Mouse (Mus musculus): ENCODE measurements around the gene Dusp11. TPM values are rescaled to one million over a fixed set of nuclear protein-coding genes. Genes with fewer than 3 reads are reported as not detected.
A peak's percentile ranks its signal among the peaks of the same experiment; 100 is the strongest.
"Not testable (repeated sequence)": the region's sequence is repeated elsewhere in the genome, so short reads cannot be mapped to it uniquely, and the experiment has no call there.

Gene Dusp11
- polyA plus RNA-seq, 1 experiment from 2014 or later: 37.1 TPM

- Histone ChIP-seq H3K4me2 (replicated peaks; ENCODE audit: low read depth) (no peak overlapping the region), H3K27me3 (replicated peaks; ENCODE audit: control insufficient read depth, insufficient read depth, low read length) (no peaks in the 10 kb centered on the region), H3K9ac (ENCODE audit: low read depth, low read length) (no peak overlapping the region), H3K4me1 (replicated peaks; ENCODE audit: control insufficient read depth, insufficient read depth, low read length) (no peaks in the 10 kb centered on the region; the same call in 1 of the 2 replicates), H3K4me3 (ENCODE audit: low read depth, low read length) (no peak overlapping the region), H3K27ac (ENCODE audit: low read depth, low read length) (peak overlapping the region; percentile 60), H3K36me3 (ENCODE audit: control insufficient read depth, insufficient read depth) (peaks cover 61% of the 10 kb centered on the region), H3K9me3 (ENCODE audit: control insufficient read depth) (no peaks in the 10 kb centered on the region)
- ATAC-seq: no peak
- TF ChIP-seq CTCF (IDR thresholded peaks at IDR 0.05; ENCODE audit: low read depth): no peak
- 70% methylated on average over 9 of the region's 9 CpGs for WGBS
Measured at GRCm38 (mm10) chr6:85927476-85928464, 33.7 kb downstream of the Dusp11 start.

- H3K4me3 ChIP-seq (ENCODE audit: low read depth, low read length): no peak overlapping the region
- no peak for ATAC-seq
- no peak overlapping the region for H3K9ac ChIP-seq (ENCODE audit: low read depth, low read length)
- no peaks in the 10 kb centered on the region; the same call in 1 of the 2 replicates for H3K4me1 ChIP-seq (replicated peaks; ENCODE audit: control insufficient read depth, insufficient read depth, low read length)
- TF ChIP-seq CTCF (IDR thresholded peaks at IDR 0.05; ENCODE audit: low read depth): no peak
- H3K9me3 ChIP-seq (ENCODE audit: control insufficient read depth): no peaks in the 10 kb centered on the region
- H3K27me3 ChIP-seq (replicated peaks; ENCODE audit: control insufficient read depth, insufficient read depth, low read length): no peaks in the 10 kb centered on the region
- 58% methylated on average over 1 of the region's 1 CpGs for WGBS
- H3K4me2 ChIP-seq (replicated peaks; ENCODE audit: low read depth): no peak overlapping the region
- peaks cover 66% of the 10 kb centered on the region for H3K36me3 ChIP-seq (ENCODE audit: control insufficient read depth, insufficient read depth)
- no peak overlapping the region for H3K27ac ChIP-seq (ENCODE audit: low read depth, low read length)
Measured at GRCm38 (mm10) chr6:85926709-85927108, 34.8 kb downstream of the Dusp11 start.

GRCm38 (mm10) chr6:85923643-85924042 lies 37.8 kb downstream of the Dusp11 start:
- Histone ChIP-seq H3K27me3 (replicated peaks; ENCODE audit: control insufficient read depth, insufficient read depth, low read length) (no peaks in the 10 kb centered on the region), H3K9me3 (ENCODE audit: control insufficient read depth) (no peaks in the 10 kb centered on the region), H3K4me2 (replicated peaks; ENCODE audit: low read depth) (no peak overlapping the region), H3K9ac (ENCODE audit: low read depth, low read length) (no peak overlapping the region), H3K4me1 (replicated peaks; ENCODE audit: control insufficient read depth, insufficient read depth, low read length) (no peaks in the 10 kb centered on the region; the same call in 1 of the 2 replicates), H3K36me3 (ENCODE audit: control insufficient read depth, insufficient read depth) (peaks cover 57% of the 10 kb centered on the region), H3K4me3 (ENCODE audit: low read depth, low read length) (no peak overlapping the region), H3K27ac (ENCODE audit: low read depth, low read length) (no peak overlapping the region)
- no peak for ATAC-seq
- no peak for TF ChIP-seq CTCF (IDR thresholded peaks at IDR 0.05; ENCODE audit: low read depth)
- 91% methylated on average over 1 of the region's 1 CpGs for WGBS

- no peak for TF ChIP-seq CTCF (IDR thresholded peaks at IDR 0.05; ENCODE audit: low read depth)
- no peak overlapping the region for H3K4me2 ChIP-seq (replicated peaks; ENCODE audit: low read depth)
- no peaks in the 10 kb centered on the region for H3K27me3 ChIP-seq (replicated peaks; ENCODE audit: control insufficient read depth, insufficient read depth, low read length)
- peaks cover 21% of the 10 kb centered on the region for H3K36me3 ChIP-seq (ENCODE audit: control insufficient read depth, insufficient read depth)
- ATAC-seq: no peak
- H3K9me3 ChIP-seq (ENCODE audit: control insufficient read depth): no peaks in the 10 kb centered on the region
- H3K9ac ChIP-seq (ENCODE audit: low read depth, low read length): no peak overlapping the region
- H3K4me1 ChIP-seq (replicated peaks; ENCODE audit: control insufficient read depth, insufficient read depth, low read length): no peaks in the 10 kb centered on the region
- WGBS: 75% methylated on average over 4 of the region's 4 CpGs
- no peak overlapping the region for H3K27ac ChIP-seq (ENCODE audit: low read depth, low read length)
- H3K4me3 ChIP-seq (ENCODE audit: low read depth, low read length): no peak overlapping the region
Measured at GRCm38 (mm10) chr6:85919401-85919800, 42.1 kb downstream of the Dusp11 start.

- ATAC-seq: not testable (repeated sequence)
- WGBS: 92% methylated on average over 3 of the region's 3 CpGs
Measured at GRCm38 (mm10) chr6:85918341-85918740, 43.1 kb downstream of the Dusp11 start.

GRCm38 (mm10) chr6:85916596-85916995 lies 44.9 kb downstream of the Dusp11 start:
- Histone ChIP-seq H3K4me1 (replicated peaks; ENCODE audit: control insufficient read depth, insufficient read depth, low read length) (0 out of 2 replicates have a peak, but pooled peaks cover 2% of the 10 kb centered on the region), H3K27me3 (replicated peaks; ENCODE audit: control insufficient read depth, insufficient read depth, low read length) (no peaks in the 10 kb centered on the region), H3K36me3 (ENCODE audit: control insufficient read depth, insufficient read depth) (peaks cover 9% of the 10 kb centered on the region; the same call in 1 of the 2 replicates), H3K9ac (ENCODE audit: low read depth, low read length) (peak overlapping the region; percentile 58; the same call in 1 of the 2 replicates), H3K27ac (ENCODE audit: low read depth, low read length) (peak overlapping the region; percentile 89), H3K4me2 (replicated peaks; ENCODE audit: low read depth) (peak overlapping the region; percentile 74), H3K4me3 (ENCODE audit: low read depth, low read length) (peak overlapping the region; percentile 65), H3K9me3 (ENCODE audit: control insufficient read depth) (no peaks in the 10 kb centered on the region)
- ATAC-seq: no peak
- 55% methylated on average over 6 of the region's 6 CpGs for WGBS
- no peak for TF ChIP-seq CTCF (IDR thresholded peaks at IDR 0.05; ENCODE audit: low read depth)

More at GRCm38 (mm10) chr6:85918341-85918740, 43.1 kb downstream of the Dusp11 start:
- not testable (repeated sequence) for H3K4me1 ChIP-seq (replicated peaks; ENCODE audit: control insufficient read depth, insufficient read depth, low read length); H3K27me3 ChIP-seq (replicated peaks; ENCODE audit: control insufficient read depth, insufficient read depth, low read length); H3K4me2 ChIP-seq (replicated peaks; ENCODE audit: low read depth); H3K4me3 ChIP-seq (ENCODE audit: low read depth, low read length); H3K27ac ChIP-seq (ENCODE audit: low read depth, low read length); H3K9me3 ChIP-seq (ENCODE audit: control insufficient read depth); H3K9ac ChIP-seq (ENCODE audit: low read depth, low read length)
- H3K36me3 ChIP-seq (ENCODE audit: control insufficient read depth, insufficient read depth): peaks cover 17% of the 10 kb centered on the region

Measured in intestine, postnatal 0 days (tissue).